Mouse (Mus musculus) midbrain, embryonic 14.5 days (tissue): ENCODE measurements around the gene Smim9. TPM values are rescaled to one million over a fixed set of nuclear protein-coding genes. Genes with fewer than 3 reads are reported as not detected.

ENCODE experiments used
- ATAC-seq: fragments of 200-750 bp; cut with Nextera tagmentation; 2 replicates; pipeline ENCODE4 v1.8.0; 2017; ENCODE audit warnings: moderate number of reproducible peaks, moderate library complexity; ENCODE audit not compliant: low FRiP score, low TSS enrichment
- DNase-seq: peaks from one replicate; pipeline ENCODE4 v3.0.0-alpha.2; 2015
- H3K27ac ChIP-seq: fragments of 300-500 bp; sonication (generic); replicated peaks from 2 replicates; pipeline ENCODE4 v1.5.1; 2014; ENCODE audit warnings: mild to moderate bottlenecking, low read depth, low read length, moderate library complexity
- H3K27me3 ChIP-seq: fragments of 300-500 bp; sonication (generic); 2 replicates; pipeline ENCODE4 v1.6.1; 2014; ENCODE audit warnings: low read length, control low read depth, mixed read lengths; ENCODE audit not compliant: control insufficient read depth, insufficient read depth
- H3K36me3 ChIP-seq: fragments of 300-500 bp; sonication (generic); 2 replicates; pipeline ENCODE4 v1.6.1; 2014; ENCODE audit warnings: low read length, control low read depth; ENCODE audit not compliant: control insufficient read depth, insufficient read depth
- H3K4me1 ChIP-seq: fragments of 300-500 bp; sonication (generic); 2 replicates; pipeline ENCODE4 v1.6.1; 2014; ENCODE audit warnings: mild to moderate bottlenecking, antibody characterized with exemption, low read length, control low read depth; ENCODE audit not compliant: control insufficient read depth, insufficient read depth
- H3K4me2 ChIP-seq: fragments of 300-500 bp; sonication (generic); 2 replicates; pipeline ENCODE4 v1.6.1; 2014; ENCODE audit warnings: mild to moderate bottlenecking, low read length, moderate library complexity
- H3K4me3 ChIP-seq: fragments of 300-500 bp; sonication (generic); replicated peaks from 2 replicates; pipeline ENCODE4 v1.5.1; 2014; ENCODE audit warnings: low read depth, low read length
- H3K9ac ChIP-seq: fragments of 300-500 bp; sonication (generic); replicated peaks from 2 replicates; pipeline ENCODE4 v1.6.1; 2014; ENCODE audit warnings: mild to moderate bottlenecking, low read length, moderate library complexity
- H3K9me3 ChIP-seq: fragments of 300-500 bp; sonication (generic); 2 replicates; pipeline ENCODE4 v1.6.1; 2016; ENCODE audit warnings: low read length, control low read depth, mixed read lengths; ENCODE audit not compliant: control insufficient read depth
- WGBS: fragments of 180-500 bp; shearing (Covaris S2); extraction: QIAGEN DNeasy Blood & Tissue Kit; methylation state at CpG from one replicate; pipeline ENCODE4 v1.1.7; 2014; 5-methylcytosine and 5-hydroxymethylcytosine counted together
- polyA plus RNA-seq: library from polyadenylated mRNA; unstranded; fragments of >200 nt; fragmentation: Nextera tagmentation; extraction: Ambion mirVana; gene quantifications from 2 replicates; pipeline ENCODE4 v1.2.1, GENCODE M21; 2014

The Smim9 gene
- polyA plus RNA-seq, 1 experiment from 2014 or later: not detected

GRCm38 (mm10) chrX:75096163-75096770 is 67.3 kb downstream of the Smim9 start:
- Histone ChIP-seq H3K36me3 (peaks cover 8% of the 10 kb centered on the region; the same call in 1 of the 2 replicates), H3K27ac (peak overlapping the region; percentile 65), H3K4me2 (peak overlapping the region; percentile 51), H3K4me1 (no peaks in the 10 kb centered on the region), H3K9ac (peak overlapping the region; percentile 49), H3K9me3 (no peaks in the 10 kb centered on the region), H3K4me3 (peak overlapping the region; percentile 47), H3K27me3 (no peaks in the 10 kb centered on the region)
- DNase-seq: peak; percentile 25
- ATAC-seq: peak; percentile 25
- 18% methylated on average over 23 of the region's 23 CpGs for WGBS

Other genes with a start within 250 kb of the Smim9 start
- gene Gab3, start 78.3 kb downstream of the Smim9 start, polyA plus RNA-seq: 1.3 and 2.4 TPM in 2 replicates
- gene Dkc1, start 67.9 kb downstream of the Smim9 start, polyA plus RNA-seq: 46.5 and 60.9 TPM in 2 replicates
- 12.9 and 20.4 TPM in 2 replicates for gene Mpp1, start 32.8 kb downstream of the Smim9 start, polyA plus RNA-seq
- gene Fundc2, start 218.6 kb upstream of the Smim9 start, polyA plus RNA-seq: 35.5 and 44.5 TPM in 2 replicates
- gene F8, start 218.8 kb upstream of the Smim9 start, polyA plus RNA-seq: 1.8 and 2.6 TPM in 2 replicates